Mouse (Mus musculus) MEL (cell line): ENCODE results near the gene 9430038I01Rik. TPM values are rescaled to one million over a fixed set of nuclear protein-coding genes. Genes with fewer than 3 reads are reported as not detected.

Experiments
- DNase-seq: peaks from one replicate; pipeline ENCODE4 v3.0.0; 2011; ENCODE audit warnings: low read depth, low spot score
- H3K27ac ChIP-seq: 2 replicates; pipeline ENCODE4 v1.5.1; 2012; ENCODE audit warnings: low read depth, mild to moderate bottlenecking, control low read depth, low read length, moderate library complexity; ENCODE audit not compliant: control insufficient read depth
- H3K27me3 ChIP-seq, 2 experiments: fragments of 150-350 bp in 1 of 2; sonication (generic) in 1 of 2; 2 replicates each; pipeline ENCODE4 v1.6.1; 2012; ENCODE audit warnings: low read length in 2 of 2, mild to moderate bottlenecking in 2 of 2, improper control_type of control experiment in 1 of 2, moderate library complexity in 1 of 2; ENCODE audit not compliant: insufficient read depth in 2 of 2, control insufficient read depth in 1 of 2
- H3K36me3 ChIP-seq, 2 experiments: 2 replicates each; pipeline ENCODE4 v1.6.1; 2012 to 2014; ENCODE audit warnings: low read length in 2 of 2, improper control_type of control experiment in 1 of 2, inconsistent platforms in 1 of 2, mild to moderate bottlenecking in 1 of 2; ENCODE audit not compliant: insufficient read depth in 2 of 2, control insufficient read depth in 1 of 2
- H3K4me1 ChIP-seq, 2 experiments: fragments of 150-350 bp in 1 of 2; sonication (generic) in 1 of 2; 2 replicates each; pipeline ENCODE4 v1.6.1; 2012; ENCODE audit warnings: low read length in 2 of 2, improper control_type of control experiment in 1 of 2, mild to moderate bottlenecking in 1 of 2; ENCODE audit not compliant: insufficient read depth in 2 of 2, control insufficient read depth in 1 of 2
- H3K4me3 ChIP-seq, 2 experiments: fragments of 150-350 bp in 1 of 2; sonication (generic) in 1 of 2; 2 replicates each; pipeline ENCODE4 v1.5.1; 2012; ENCODE audit warnings: low read depth in 2 of 2, low read length in 2 of 2, mild to moderate bottlenecking in 2 of 2, moderate library complexity in 2 of 2, control low read depth in 1 of 2, improper control_type of control experiment in 1 of 2; ENCODE audit not compliant: control insufficient read depth in 1 of 2, insufficient read depth in 1 of 2
- H3K79me2 ChIP-seq: 2 replicates; pipeline ENCODE4 v1.6.1; 2012; ENCODE audit warnings: mild to moderate bottlenecking, low read length, moderate library complexity; ENCODE audit not compliant: control insufficient read depth, poor library complexity, insufficient read depth
- H3K9ac ChIP-seq: 2 replicates; pipeline ENCODE4 v1.6.1; 2012; ENCODE audit warnings: low read depth, mild to moderate bottlenecking, control low read depth, low read length, moderate library complexity; ENCODE audit not compliant: control insufficient read depth, poor library complexity, severe bottlenecking
- H3K9me3 ChIP-seq: fragments of 150-350 bp; sonication (generic); replicated peaks from 2 replicates; pipeline ENCODE4 v1.6.1; 2012; ENCODE audit warnings: mild to moderate bottlenecking, low read length, improper control_type of control experiment, moderate library complexity; ENCODE audit not compliant: insufficient read depth
- BHLHE40 ChIP-seq: IDR thresholded peaks from 2 replicates; pipeline ENCODE4 v1.6.1; 2012; ENCODE audit warnings: low read depth, mild to moderate bottlenecking, inconsistent platforms, low read length, improper control_type of control experiment, borderline replicate concordance
- CHD1 ChIP-seq: IDR thresholded peaks from 2 replicates; pipeline ENCODE4 v1.6.1; 2012; ENCODE audit warnings: low read depth, mild to moderate bottlenecking, inconsistent platforms, low read length, improper control_type of control experiment
- CHD2 ChIP-seq: IDR thresholded peaks from 2 replicates; pipeline ENCODE4 v1.6.1; 2011; ENCODE audit warnings: low read length, improper control_type of control experiment
- E2F4 ChIP-seq: IDR thresholded peaks from 2 replicates; pipeline ENCODE4 v1.6.1; 2011; ENCODE audit warnings: low read depth, low read length, improper control_type of control experiment, borderline replicate concordance
- ETS1 ChIP-seq: IDR thresholded peaks from 2 replicates; pipeline ENCODE4 v1.6.1; 2012; ENCODE audit warnings: low read depth, mild to moderate bottlenecking, inconsistent platforms, low read length, improper control_type of control experiment, moderate library complexity
- GABPA ChIP-seq: IDR thresholded peaks from 2 replicates; pipeline ENCODE4 v1.6.1; 2012; ENCODE audit warnings: low read depth, mild to moderate bottlenecking, inconsistent platforms, low read length, improper control_type of control experiment, moderate library complexity
- GATA1 ChIP-seq: IDR thresholded peaks from 2 replicates; pipeline ENCODE4 v1.6.1; 2011; ENCODE audit warnings: low read depth, low read length, improper control_type of control experiment
- KAT2A ChIP-seq: conservative IDR thresholded peaks from 2 replicates; pipeline ENCODE4 v1.6.1; 2012; ENCODE audit warnings: low read depth, low read length, improper control_type of control experiment, inconsistent platforms
- MAZ ChIP-seq: IDR thresholded peaks from 2 replicates; pipeline ENCODE4 v1.6.1; 2012; ENCODE audit warnings: low read depth, mild to moderate bottlenecking, inconsistent platforms, low read length, improper control_type of control experiment
- MXI1 ChIP-seq: IDR thresholded peaks from 2 replicates; pipeline ENCODE4 v1.6.1; 2011; ENCODE audit warnings: mild to moderate bottlenecking, low read depth, low read length, improper control_type of control experiment
- MYB ChIP-seq: IDR thresholded peaks from 2 replicates; pipeline ENCODE4 v1.6.1; 2011; ENCODE audit warnings: mild to moderate bottlenecking, low read depth, low read length, improper control_type of control experiment
- NELFE ChIP-seq: IDR thresholded peaks from 2 replicates; pipeline ENCODE4 v1.6.1; 2011; ENCODE audit warnings: low read depth, low read length, improper control_type of control experiment
- NRF1 ChIP-seq: IDR thresholded peaks from 2 replicates; pipeline ENCODE4 v1.6.1; 2014; ENCODE audit warnings: low read depth, mild to moderate bottlenecking, inconsistent platforms, low read length, improper control_type of control experiment, moderate library complexity; ENCODE audit not compliant: poor library complexity, insufficient read depth, severe bottlenecking
- POLR2AphosphoS2 ChIP-seq: IDR thresholded peaks from 2 replicates; pipeline ENCODE4 v1.6.1; 2011; ENCODE audit warnings: low read length, improper control_type of control experiment
- RAD21 ChIP-seq: IDR thresholded peaks from 2 replicates; pipeline ENCODE4 v1.6.1; 2011; ENCODE audit warnings: mild to moderate bottlenecking, low read depth, low read length, improper control_type of control experiment
- SIN3A ChIP-seq: IDR thresholded peaks from 2 replicates; pipeline ENCODE4 v1.6.1; 2012; ENCODE audit warnings: low read length, improper control_type of control experiment, inconsistent platforms
- SMC3 ChIP-seq: IDR thresholded peaks from 2 replicates; pipeline ENCODE4 v1.6.1; 2011; ENCODE audit warnings: low read depth, low read length, improper control_type of control experiment
- TAL1 ChIP-seq: IDR thresholded peaks from 2 replicates; pipeline ENCODE4 v1.6.1; 2012; ENCODE audit warnings: mild to moderate bottlenecking, inconsistent platforms, low read length, moderate library complexity, mixed read lengths
- TCF12 ChIP-seq: IDR thresholded peaks from 2 replicates; pipeline ENCODE4 v1.6.1; 2014; ENCODE audit warnings: low read depth, mild to moderate bottlenecking, inconsistent platforms, low read length, improper control_type of control experiment, moderate library complexity
- UBTF ChIP-seq: IDR thresholded peaks from 2 replicates; pipeline ENCODE4 v1.6.1; 2012; ENCODE audit warnings: low read depth, mild to moderate bottlenecking, inconsistent platforms, low read length, improper control_type of control experiment, moderate library complexity, borderline replicate concordance; ENCODE audit not compliant: insufficient read depth
- ZKSCAN1 ChIP-seq: IDR thresholded peaks from 2 replicates; pipeline ENCODE4 v1.6.1; 2012; ENCODE audit warnings: low read depth, mild to moderate bottlenecking, inconsistent platforms, low read length, improper control_type of control experiment, moderate library complexity
- polyA plus RNA-seq, 2 experiments: library from polyadenylated mRNA; stranded (reverse) in 1 of 2; unstranded in 1 of 2; fragments of >175 nt in 1 of 2; fragments of >200 nt in 1 of 2; gene quantifications; 2 replicates each; pipeline versions ENCODE4 v1.2.1 to v1.2.4; 2012; ENCODE audit warnings: low replicate concordance in 2 of 2, low read depth in 1 of 2; ENCODE audit not compliant: insufficient read length in 2 of 2, insufficient read depth in 1 of 2, missing spikeins in 1 of 2
- total RNA-seq: library from RNA; depleted of rRNA; stranded (reverse); fragments of 300-350 nt; gene quantifications from 2 replicates; pipeline ENCODE4 v1.2.3, GENCODE M21; 2012

Gene 9430038I01Rik
- total and polyA plus RNA-seq, 3 experiments, result 19.0 to 24.5 TPM; not detected in 1

DNA sequence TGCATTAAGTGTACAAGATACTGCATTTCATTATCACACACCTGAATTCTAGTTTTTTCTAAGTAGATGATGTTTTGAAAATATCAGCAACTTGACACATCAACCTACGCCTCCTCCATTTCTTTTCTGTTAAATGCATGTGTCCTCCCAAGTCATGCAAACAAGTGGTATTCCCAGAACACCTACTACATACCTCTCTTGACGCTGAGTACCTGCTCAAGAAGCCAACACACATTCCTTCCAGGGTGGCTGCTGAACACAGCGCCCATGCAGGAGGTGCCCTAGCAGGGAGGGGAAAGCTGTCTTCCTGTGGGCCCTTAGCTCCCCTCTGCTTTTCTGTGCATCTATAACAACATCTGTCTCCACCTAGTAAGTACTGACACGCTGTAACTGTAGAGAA lies 11.6 kb downstream of the 9430038I01Rik start:
- Histone ChIP-seq H3K4me1 (no peaks in the 10 kb centered on the region), H3K27ac (no peak overlapping the region), H3K36me3 (no peaks in the 10 kb centered on the region), H3K27me3 (no peaks in the 10 kb centered on the region), H3K79me2 (no peaks in the 10 kb centered on the region), H3K9me3 (no peaks in the 10 kb centered on the region), H3K9ac (no peak overlapping the region), H3K4me3 (no peak overlapping the region)
- DNase-seq, result no peak
- TF ChIP-seq GATA1, result no peak
- no peak for TF ChIP-seq ETS1
- TF ChIP-seq MXI1, result no peak
- no peak for TF ChIP-seq GABPA
- TF ChIP-seq NRF1, result no peak
- no peak for TF ChIP-seq TAL1
- TF ChIP-seq TCF12, result no peak
- no peak for TF ChIP-seq ZKSCAN1
- no peak for TF ChIP-seq RAD21
- TF ChIP-seq CHD2, result no peak
- TF ChIP-seq KAT2A, result no peak

DNA sequence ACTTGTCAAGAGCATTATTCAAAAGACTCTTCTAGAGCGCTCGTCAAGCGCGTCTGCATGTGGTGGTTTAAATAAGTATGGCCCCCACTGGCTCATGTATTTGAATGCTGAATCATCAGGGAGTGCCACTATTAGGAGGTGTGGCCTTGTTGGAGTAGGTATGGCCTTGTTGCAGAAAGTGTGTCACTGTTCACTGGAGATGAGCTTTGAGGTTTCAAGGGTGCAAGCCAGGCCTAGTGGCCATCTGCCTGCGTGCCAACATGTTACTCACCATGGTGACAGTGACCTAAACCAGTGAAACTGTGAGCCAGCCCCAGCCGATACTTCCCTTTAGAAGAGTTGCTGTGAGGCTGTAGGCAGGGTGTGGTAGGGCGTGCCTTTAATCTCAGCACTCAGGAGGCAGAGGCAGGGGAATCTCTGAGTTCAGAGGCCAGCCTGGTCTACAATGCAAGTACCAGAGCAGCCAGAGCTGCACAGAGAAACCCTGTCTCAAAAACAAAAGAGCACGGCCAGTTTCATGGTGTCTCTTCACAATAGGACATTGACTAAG lies 13.1 kb downstream of the 9430038I01Rik start:
- H3K27ac ChIP-seq, result no peak overlapping the region
- H3K27me3 ChIP-seq, result no peaks in the 10 kb centered on the region
- no peaks in the 10 kb centered on the region for H3K9me3 ChIP-seq
- no peaks in the 10 kb centered on the region for H3K79me2 ChIP-seq
- TF ChIP-seq TCF12 (no peak), TAL1 (no peak), E2F4 (no peak), MAZ (no peak), KAT2A (no peak), GATA1 (no peak), SIN3A (no peak), UBTF (no peak), SMC3 (no peak), CHD1 (no peak), MYB (no peak), NELFE (no peak), BHLHE40 (no peak), POLR2AphosphoS2 (no peak)
- no peak overlapping the region for H3K9ac ChIP-seq
- DNase-seq, result no peak
- no peaks in the 10 kb centered on the region for H3K36me3 ChIP-seq
- H3K4me3 ChIP-seq, result no peak overlapping the region
- H3K4me1 ChIP-seq, result no peaks in the 10 kb centered on the region
